Mouse (Mus musculus): ENCODE results near the gene Ccdc107. TPM values are rescaled to one million over a fixed set of nuclear protein-coding genes. Genes with fewer than 3 reads are reported as not detected.

Ccdc107 gene
- polyA plus RNA-seq (2012; rRNA removed): 33.5 and 46.6 TPM in 2 replicates

- peak within 1 kb of the TSS; percentile 85 for H3K4me3 ChIP-seq (ENCODE audit: control insufficient read depth, low read depth, low read length)
- no peaks in the 10 kb centered on the region for H3K27me3 ChIP-seq (ENCODE audit: control insufficient read depth, insufficient read depth, low read length)
- no peaks in the 10 kb centered on the region for H3K36me3 ChIP-seq (ENCODE audit: control insufficient read depth, insufficient read depth, low read length)
- peak; percentile 31; the same call in 1 of the 2 replicates for TF ChIP-seq POLR2A (IDR thresholded peaks at IDR 0.05; ENCODE audit: control insufficient read depth, low read depth, low read length)
- no peak for TF ChIP-seq CTCF (IDR thresholded peaks at IDR 0.05; ENCODE audit: control insufficient read depth, insufficient read depth, insufficient replicate concordance, low read depth, low read length)
- H3K27ac ChIP-seq (ENCODE audit: control insufficient read depth, insufficient read depth, low read depth, low read length): peak within 1 kb of the TSS; percentile 24
- peaks cover 11% of the 10 kb centered on the region for H3K4me1 ChIP-seq (ENCODE audit: control insufficient read depth, insufficient read depth, low read length)
These were observed at the start of gene Ccdc107 for GRCm38 (mm10) chr4:43492821-43493185. Gene Ccdc107 (plus strand): TSS chr4:43492900.

DNA sequence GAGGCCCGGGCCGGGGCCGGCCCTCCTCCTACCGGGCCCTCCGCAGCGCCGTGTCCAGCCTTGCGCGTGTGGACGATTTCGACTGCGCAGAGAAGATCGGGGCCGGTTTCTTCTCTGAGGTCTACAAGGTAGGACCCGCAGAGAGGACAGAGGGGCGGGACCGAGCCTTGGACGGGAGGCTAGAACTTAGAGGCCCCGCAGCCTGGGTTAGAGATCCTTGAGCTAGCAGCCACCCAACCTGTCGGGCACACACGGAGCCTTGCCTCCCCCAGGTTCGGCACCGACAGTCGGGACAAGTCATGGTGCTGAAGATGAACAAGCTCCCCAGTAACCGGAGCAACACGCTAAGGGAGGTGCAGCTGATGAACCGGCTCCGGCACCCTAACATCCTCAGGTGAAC lies 49.2 kb upstream of the Ccdc107 start:
- Histone ChIP-seq H3K4me3 (ENCODE audit: control insufficient read depth, low read depth, low read length) (peak overlapping the region; percentile 92), H3K36me3 (ENCODE audit: control insufficient read depth, insufficient read depth, low read length) (no peaks in the 10 kb centered on the region; the same call in none of the 2 replicates), H3K27ac (ENCODE audit: control insufficient read depth, insufficient read depth, low read depth, low read length) (peak overlapping the region; percentile 96), H3K27me3 (ENCODE audit: control insufficient read depth, insufficient read depth, low read length) (no peaks in the 10 kb centered on the region), H3K4me1 (ENCODE audit: control insufficient read depth, insufficient read depth, low read length) (peaks cover 10% of the 10 kb centered on the region)
- TF ChIP-seq POLR2A (IDR thresholded peaks at IDR 0.05; ENCODE audit: control insufficient read depth, low read depth, low read length): no peak
- TF ChIP-seq CTCF (IDR thresholded peaks at IDR 0.05; ENCODE audit: control insufficient read depth, insufficient read depth, insufficient replicate concordance, low read depth, low read length): no peak

GRCm38 (mm10) chr4:43447251-43447650 lies 45.4 kb upstream of the Ccdc107 start:
- no peak for TF ChIP-seq CTCF (IDR thresholded peaks at IDR 0.05; ENCODE audit: control insufficient read depth, insufficient read depth, insufficient replicate concordance, low read depth, low read length)
- TF ChIP-seq POLR2A (IDR thresholded peaks at IDR 0.05; ENCODE audit: control insufficient read depth, low read depth, low read length): no peak
- H3K36me3 ChIP-seq (ENCODE audit: control insufficient read depth, insufficient read depth, low read length): no peaks in the 10 kb centered on the region; the same call in none of the 2 replicates
- H3K27me3 ChIP-seq (ENCODE audit: control insufficient read depth, insufficient read depth, low read length): no peaks in the 10 kb centered on the region
- no peak overlapping the region for H3K27ac ChIP-seq (ENCODE audit: control insufficient read depth, insufficient read depth, low read depth, low read length)
- H3K4me1 ChIP-seq (ENCODE audit: control insufficient read depth, insufficient read depth, low read length): peaks cover 8% of the 10 kb centered on the region
- no peak overlapping the region for H3K4me3 ChIP-seq (ENCODE audit: control insufficient read depth, low read depth, low read length)

DNA sequence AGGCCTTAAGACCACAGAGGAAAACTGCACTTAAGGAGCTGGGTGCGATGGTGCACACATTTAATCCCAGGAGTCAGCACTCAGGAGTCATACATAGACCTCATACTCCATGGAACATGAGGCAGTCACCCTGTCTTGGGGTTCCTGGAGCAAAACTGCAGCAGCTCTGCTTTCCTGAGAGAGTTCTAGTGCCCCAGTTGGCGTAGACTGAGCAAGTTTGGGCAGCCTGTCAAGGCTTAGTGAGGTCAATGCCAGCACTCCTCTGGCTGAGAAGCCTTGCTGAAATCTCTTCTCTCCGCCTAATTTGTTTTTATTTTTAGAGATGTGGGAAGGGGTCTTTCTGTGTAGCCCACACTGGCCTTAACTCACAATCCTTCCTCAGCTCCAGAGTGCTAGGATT lies 44.1 kb upstream of the Ccdc107 start:
- Histone ChIP-seq H3K36me3 (ENCODE audit: control insufficient read depth, insufficient read depth, low read length) (no peaks in the 10 kb centered on the region; the same call in 1 of the 2 replicates), H3K27me3 (ENCODE audit: control insufficient read depth, insufficient read depth, low read length) (no peaks in the 10 kb centered on the region), H3K4me3 (ENCODE audit: control insufficient read depth, low read depth, low read length) (no peak overlapping the region), H3K4me1 (ENCODE audit: control insufficient read depth, insufficient read depth, low read length) (peaks cover 10% of the 10 kb centered on the region), H3K27ac (ENCODE audit: control insufficient read depth, insufficient read depth, low read depth, low read length) (no peak overlapping the region)
- TF ChIP-seq POLR2A (IDR thresholded peaks at IDR 0.05; ENCODE audit: control insufficient read depth, low read depth, low read length) (no peak), CTCF (IDR thresholded peaks at IDR 0.05; ENCODE audit: control insufficient read depth, insufficient read depth, insufficient replicate concordance, low read depth, low read length) (no peak)

DNA sequence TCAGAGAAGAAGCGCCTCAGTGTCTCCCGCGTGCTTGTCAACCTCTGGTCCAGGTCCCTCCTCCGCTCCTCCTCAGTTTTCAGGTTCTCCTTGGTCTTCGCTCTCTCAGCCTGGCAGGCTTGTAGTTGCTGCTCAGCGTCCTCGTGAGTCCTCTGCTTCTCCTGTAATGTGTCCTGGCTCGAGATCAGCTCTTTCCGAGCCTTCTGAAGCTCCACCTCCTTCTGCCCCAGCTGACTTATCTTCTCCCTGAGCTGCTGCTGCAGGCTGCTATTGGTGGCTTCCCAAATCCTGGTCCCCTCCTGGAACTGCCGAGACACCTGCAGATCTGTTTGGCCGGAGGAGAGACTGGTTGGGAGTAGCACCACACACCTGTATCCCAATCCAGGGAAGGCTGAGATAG lies 40.4 kb upstream of the Ccdc107 start:
- H3K4me1 ChIP-seq (ENCODE audit: control insufficient read depth, insufficient read depth, low read length): peaks cover 5% of the 10 kb centered on the region
- TF ChIP-seq CTCF (IDR thresholded peaks at IDR 0.05; ENCODE audit: control insufficient read depth, insufficient read depth, insufficient replicate concordance, low read depth, low read length) (no peak), POLR2A (IDR thresholded peaks at IDR 0.05; ENCODE audit: control insufficient read depth, low read depth, low read length) (no peak)
- no peaks in the 10 kb centered on the region for H3K27me3 ChIP-seq (ENCODE audit: control insufficient read depth, insufficient read depth, low read length)
- H3K4me3 ChIP-seq (ENCODE audit: control insufficient read depth, low read depth, low read length): no peak overlapping the region
- H3K36me3 ChIP-seq (ENCODE audit: control insufficient read depth, insufficient read depth, low read length): no peaks in the 10 kb centered on the region; the same call in 1 of the 2 replicates
- H3K27ac ChIP-seq (ENCODE audit: control insufficient read depth, insufficient read depth, low read depth, low read length): no peak overlapping the region

- H3K4me1 ChIP-seq (ENCODE audit: control insufficient read depth, insufficient read depth, low read length): peaks cover 6% of the 10 kb centered on the region
- TF ChIP-seq POLR2A (IDR thresholded peaks at IDR 0.05; ENCODE audit: control insufficient read depth, low read depth, low read length) (no peak), CTCF (IDR thresholded peaks at IDR 0.05; ENCODE audit: control insufficient read depth, insufficient read depth, insufficient replicate concordance, low read depth, low read length) (no peak)
- H3K27ac ChIP-seq (ENCODE audit: control insufficient read depth, insufficient read depth, low read depth, low read length): no peak overlapping the region
- H3K36me3 ChIP-seq (ENCODE audit: control insufficient read depth, insufficient read depth, low read length): no peaks in the 10 kb centered on the region
- H3K27me3 ChIP-seq (ENCODE audit: control insufficient read depth, insufficient read depth, low read length): no peaks in the 10 kb centered on the region
- no peak overlapping the region for H3K4me3 ChIP-seq (ENCODE audit: control insufficient read depth, low read depth, low read length)
These were observed 39.3 kb upstream of the Ccdc107 start for GRCm38 (mm10) chr4:43453413-43453812.

DNA sequence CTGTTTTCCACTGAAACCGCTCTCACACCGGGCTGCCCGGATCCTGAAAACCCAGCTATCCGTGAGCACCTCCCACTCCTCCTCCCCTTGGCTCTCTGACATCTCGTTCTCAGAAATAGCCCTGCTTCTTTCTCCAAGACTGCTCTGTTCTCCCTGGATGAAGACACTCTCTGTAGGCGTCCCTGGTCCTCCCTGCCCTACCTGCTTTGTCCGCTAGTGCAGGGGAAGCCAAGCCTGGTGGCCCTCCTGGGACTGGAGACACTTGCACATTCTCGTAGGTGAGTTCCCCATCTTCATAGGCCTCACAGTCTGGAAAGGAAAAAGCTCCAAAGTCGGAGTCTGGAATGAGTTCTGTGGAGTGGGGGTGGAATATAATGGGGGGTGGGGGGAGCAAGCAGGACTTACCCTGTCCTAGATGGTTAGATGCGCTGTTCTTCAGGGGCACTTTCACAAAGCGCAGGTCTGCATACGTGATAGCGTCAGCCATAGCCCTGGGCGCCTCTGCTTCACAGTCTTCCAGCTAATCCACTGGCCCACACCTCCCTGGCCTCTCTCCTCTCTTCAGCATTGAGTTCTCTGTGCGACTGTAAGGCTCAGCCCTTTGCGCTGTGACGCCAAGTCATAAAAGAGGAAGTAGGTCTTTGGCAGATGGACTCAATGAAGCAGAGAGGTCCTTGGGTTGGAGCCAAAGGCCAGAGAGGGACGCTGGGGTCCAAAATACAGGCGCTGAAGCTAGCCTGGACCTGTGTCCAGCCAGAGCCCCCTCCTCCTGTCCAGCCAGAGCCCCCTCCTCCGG lies 38.5 kb upstream of the Ccdc107 start, which contains the start of gene Cd72:
Cd72 (minus strand) TSS at position 588 of the 796 bp plus-strand sequence.
- H3K27me3 ChIP-seq (ENCODE audit: control insufficient read depth, insufficient read depth, low read length): no peaks in the 10 kb centered on the region
- no peak within 1 kb of the TSS for H3K27ac ChIP-seq (ENCODE audit: control insufficient read depth, insufficient read depth, low read depth, low read length)
- no peak within 1 kb of the TSS; the same call in 1 of the 2 replicates for H3K4me3 ChIP-seq (ENCODE audit: control insufficient read depth, low read depth, low read length)
- TF ChIP-seq CTCF (IDR thresholded peaks at IDR 0.05; ENCODE audit: control insufficient read depth, insufficient read depth, insufficient replicate concordance, low read depth, low read length) (no peak; the same call in 1 of the 2 replicates), POLR2A (IDR thresholded peaks at IDR 0.05; ENCODE audit: control insufficient read depth, low read depth, low read length) (no peak)
- no peaks in the 10 kb centered on the region for H3K36me3 ChIP-seq (ENCODE audit: control insufficient read depth, insufficient read depth, low read length)
- H3K4me1 ChIP-seq (ENCODE audit: control insufficient read depth, insufficient read depth, low read length): peaks cover 6% of the 10 kb centered on the region
